Mouse (Mus musculus): ENCODE measurements around the gene Edrf1.
"Not testable (repeated sequence)": the region's sequence is repeated elsewhere in the genome, so short reads cannot be mapped to it uniquely, and the experiment has no call there.

Edrf1 gene

GRCm38 (mm10) chr7:133645716-133646115, 8.4 kb downstream of the Edrf1 start:
- no peak for DNase-seq (ENCODE audit: low spot score)

- no peak for DNase-seq (ENCODE audit: low spot score)
Measured at GRCm38 (mm10) chr7:133662467-133662866, 25.1 kb downstream of the Edrf1 start.

GRCm38 (mm10) chr7:133669071-133669470, 31.7 kb downstream of the Edrf1 start:
- no peak for DNase-seq (ENCODE audit: low spot score)

GRCm38 (mm10) chr7:133669946-133670345, 32.6 kb downstream of the Edrf1 start:
- DNase-seq (ENCODE audit: low spot score): no peak

- DNase-seq (ENCODE audit: low spot score): no peak
Measured at GRCm38 (mm10) chr7:133670846-133671245, 33.5 kb downstream of the Edrf1 start.

GRCm38 (mm10) chr7:133676002-133676401, 38.7 kb downstream of the Edrf1 start:
- no peak for DNase-seq (ENCODE audit: low spot score)

- DNase-seq (ENCODE audit: low spot score): no peak
Measured at GRCm38 (mm10) chr7:133678716-133679115, 41.4 kb downstream of the Edrf1 start.

GRCm38 (mm10) chr7:133679439-133679838, 42.1 kb downstream of the Edrf1 start:
- no peak for DNase-seq (ENCODE audit: low spot score)

- DNase-seq (ENCODE audit: low spot score): no peak
Measured at GRCm38 (mm10) chr7:133679961-133680360, 42.6 kb downstream of the Edrf1 start, which contains the start of gene Mmp21. Mmp21 (minus strand) TSS chr7:133680061.

- no peak for DNase-seq (ENCODE audit: low spot score)
Measured at GRCm38 (mm10) chr7:133683626-133684025, 46.3 kb downstream of the Edrf1 start.

- DNase-seq (ENCODE audit: low spot score): no peak
Measured at GRCm38 (mm10) chr7:133684110-133684509, 46.8 kb downstream of the Edrf1 start.

- no peak for DNase-seq (ENCODE audit: low spot score)
Measured at GRCm38 (mm10) chr7:133684701-133685100, 47.4 kb downstream of the Edrf1 start.

- not testable (repeated sequence) for DNase-seq (ENCODE audit: low spot score)
Measured at GRCm38 (mm10) chr7:133685644-133686043, 48.3 kb downstream of the Edrf1 start.

GRCm38 (mm10) chr7:133698021-133698709, 60.8 kb downstream of the Edrf1 start:
- no peak for DNase-seq (ENCODE audit: low spot score)

- DNase-seq (ENCODE audit: low spot score): no peak
Measured at GRCm38 (mm10) chr7:133699885-133700284, 62.5 kb downstream of the Edrf1 start.

GRCm38 (mm10) chr7:133701366-133701765, 64.0 kb downstream of the Edrf1 start:
- DNase-seq (ENCODE audit: low spot score): no peak

GRCm38 (mm10) chr7:133702333-133702732, 65.0 kb downstream of the Edrf1 start:
- no peak for DNase-seq (ENCODE audit: low spot score)

- DNase-seq (ENCODE audit: low spot score): no peak
Measured at GRCm38 (mm10) chr7:133703906-133704305, 66.6 kb downstream of the Edrf1 start.

GRCm38 (mm10) chr7:133707301-133707700, 70.0 kb downstream of the Edrf1 start:
- DNase-seq (ENCODE audit: low spot score): no peak

- no peak for DNase-seq (ENCODE audit: low spot score)
Measured at GRCm38 (mm10) chr7:133715387-133715786, 78.0 kb downstream of the Edrf1 start.

GRCm38 (mm10) chr7:133718580-133718979, 81.2 kb downstream of the Edrf1 start:
- DNase-seq (ENCODE audit: low spot score): no peak

- no peak for DNase-seq (ENCODE audit: low spot score)
Measured at GRCm38 (mm10) chr7:133720616-133721015, 83.3 kb downstream of the Edrf1 start.
